Mouse (Mus musculus) gastrocnemius, adult 2 months (tissue): Measurements from ENCODE around the gene Crtc3. TPM values are rescaled to one million over a fixed set of nuclear protein-coding genes. Genes with fewer than 3 reads are reported as not detected.

ENCODE experiments used
- DNase-seq: peaks from one replicate; pipeline ENCODE4 v3.0.0; 2022
- H3K27ac ChIP-seq: fragments of 200-600 bp; 2 replicates; pipeline ENCODE4 v1.8.1; 2022; ENCODE audit warnings: mild to moderate bottlenecking
- H3K4me3 ChIP-seq: fragments of 200-600 bp; 2 replicates; pipeline ENCODE4 v1.8.1; 2022; ENCODE audit warnings: mild to moderate bottlenecking, moderate library complexity
- CTCF ChIP-seq: fragments of 200-600 bp; IDR thresholded peaks from 2 replicates; pipeline ENCODE4 v1.8.1; 2022; ENCODE audit warnings: antibody characterized with exemption, mild to moderate bottlenecking, moderate library complexity
- intact Hi-C: fragments of 180-260 bp; cut with DNase I; formaldehyde crosslinking; loops from one replicate; pipeline ENCODE4 v1.15.1; 2025
- long read RNA-seq, 2 experiments: library from polyadenylated mRNA; stranded (forward); transcript quantifications; one replicate each; pipeline ENCODE4 v2.0.0; 2021
- total RNA-seq, 2 experiments: library from RNA; stranded (reverse); gene quantifications; 2 replicates each; pipeline ENCODE4 v1.2.3; 2021

Crtc3 gene
- 10 to 100 TPM; 12.0 to 13.1 TPM for total RNA-seq
- long read RNA-seq, experiment 1, full-length matches to known transcripts: 3 of 4 reads
- long read RNA-seq, experiment 1, partial matches to known transcripts: 0 of 4 reads
- long read RNA-seq, experiment 1, other reads (novel, unspliced or antisense): 1 of 4 reads
- long read RNA-seq, experiment 2, full-length matches to known transcripts: 2 of 3 reads
- long read RNA-seq, experiment 2, partial matches to known transcripts: 1 of 3 reads
- long read RNA-seq, experiment 2, other reads (novel, unspliced or antisense): 0 of 3 reads

- no peak; the same call in 1 of the 2 replicates for TF ChIP-seq CTCF
- intact Hi-C loops: loop anchor here (5.0 to 10.0 kb wide), 3 partner anchors 51 to 304 kb away; partner anchors contain the start of gene Fes
- Histone ChIP-seq H3K27ac (peak within 1 kb of the TSS; percentile 97), H3K4me3 (peak within 1 kb of the TSS; percentile 79)
- DNase-seq: peak; percentile 90
Measured at GRCm38 (mm10) chr7:80688556-80689220, at the start of gene Crtc3. Crtc3 (minus strand) TSS chr7:80688877.

- TF ChIP-seq CTCF: no peak
- Histone ChIP-seq H3K27ac (no peak overlapping the region), H3K4me3 (no peak overlapping the region)
- DNase-seq: no peak
- intact Hi-C loops: loop anchor here (10.0 kb wide), 1 partner anchor 419 kb away; no protein-coding TSS in a partner anchor
Measured at GRCm38 (mm10) chr7:80736199-80736598, 47.5 kb upstream of the Crtc3 start.

DNA sequence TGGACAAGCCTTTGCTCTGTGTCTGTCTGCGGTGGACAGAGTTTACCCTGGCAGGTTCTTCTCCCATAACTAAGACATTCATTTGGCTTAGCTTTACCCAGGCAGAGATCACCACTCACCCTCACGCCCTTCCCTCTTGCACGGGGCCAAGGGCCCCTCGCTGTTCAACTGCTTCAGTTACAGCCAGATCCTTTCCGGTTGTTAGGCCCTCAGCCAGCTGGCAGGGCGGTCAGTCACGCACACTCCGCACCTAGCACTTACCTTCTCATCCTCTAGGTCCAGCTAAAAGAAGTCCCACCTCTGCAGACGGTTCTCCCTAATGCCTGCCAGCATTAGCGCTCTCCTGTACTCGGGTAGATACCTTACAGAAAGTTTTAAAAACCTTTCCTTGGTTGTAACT lies 44.3 kb upstream of the Crtc3 start:
- no peak overlapping the region for H3K27ac ChIP-seq
- intact Hi-C loops: loop anchor here (10.0 kb wide), 1 partner anchor 422 kb away; no protein-coding TSS in a partner anchor
- H3K4me3 ChIP-seq: no peak overlapping the region
- peak; percentile 50 for DNase-seq
- no peak for TF ChIP-seq CTCF

DNA sequence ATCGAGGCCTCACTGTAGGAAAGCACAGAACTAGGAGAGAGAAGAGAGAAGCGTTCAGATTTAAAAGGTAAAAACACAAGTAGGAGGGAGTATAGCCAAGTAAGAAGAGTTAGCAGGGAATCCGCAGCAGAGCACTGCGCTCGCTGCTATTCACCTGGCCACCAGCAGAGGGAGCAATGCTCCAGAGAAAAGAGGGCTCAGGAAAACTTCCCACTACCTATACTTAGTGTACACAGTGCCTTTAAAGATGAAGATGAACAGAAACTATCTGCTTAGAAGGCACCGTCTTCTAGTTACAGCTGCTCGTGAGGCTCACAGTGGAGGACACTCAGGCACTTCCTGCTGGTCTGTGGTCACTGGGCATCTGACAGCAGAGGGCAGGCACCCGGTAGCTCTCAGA lies 41.0 kb upstream of the Crtc3 start:
- H3K4me3 ChIP-seq: no peak overlapping the region
- peak; percentile 77 for DNase-seq
- TF ChIP-seq CTCF: peak; percentile 100; the same call in 1 of the 2 replicates
- intact Hi-C loops: loop anchor here (1.0 to 10.0 kb wide), 2 partner anchors 120 to 425 kb away; no protein-coding TSS in a partner anchor
- H3K27ac ChIP-seq: no peak overlapping the region; the same call in 1 of the 2 replicates

GRCm38 (mm10) chr7:80721041-80721440 lies 32.4 kb upstream of the Crtc3 start:
- intact Hi-C loops: no loop called here
- H3K4me3 ChIP-seq: no peak overlapping the region
- DNase-seq: no peak
- no peak overlapping the region for H3K27ac ChIP-seq
- no peak for TF ChIP-seq CTCF

GRCm38 (mm10) chr7:80719582-80719981 lies 30.9 kb upstream of the Crtc3 start:
- no peak for DNase-seq
- TF ChIP-seq CTCF: no peak
- intact Hi-C loops: no loop called here
- Histone ChIP-seq H3K4me3 (no peak overlapping the region), H3K27ac (no peak overlapping the region)

GRCm38 (mm10) chr7:80719038-80719437 lies 30.4 kb upstream of the Crtc3 start:
- no peak for TF ChIP-seq CTCF
- intact Hi-C loops: no loop called here
- DNase-seq: no peak
- Histone ChIP-seq H3K27ac (no peak overlapping the region), H3K4me3 (no peak overlapping the region)

DNA sequence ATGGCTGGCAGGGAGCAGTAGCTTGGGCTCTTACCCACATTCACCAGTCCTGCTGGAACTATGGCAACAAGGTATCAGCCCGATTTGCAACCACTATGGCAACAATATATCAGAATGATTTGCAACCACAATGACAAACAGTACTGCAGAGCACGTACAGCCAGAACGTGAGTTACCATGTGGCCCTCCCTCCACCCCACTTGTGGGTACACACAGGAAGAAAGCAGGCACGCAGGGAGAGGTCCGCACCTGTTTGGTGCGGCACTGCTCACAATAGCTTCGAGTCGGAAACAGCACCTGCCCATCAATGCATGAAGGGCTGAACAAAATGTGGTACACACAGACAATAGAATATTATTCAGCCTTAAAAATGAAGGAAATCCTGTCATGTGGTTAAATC lies 29.8 kb upstream of the Crtc3 start:
- no peak for DNase-seq
- no peak overlapping the region for H3K4me3 ChIP-seq
- intact Hi-C loops: no loop called here
- no peak for TF ChIP-seq CTCF
- no peak overlapping the region for H3K27ac ChIP-seq

DNA sequence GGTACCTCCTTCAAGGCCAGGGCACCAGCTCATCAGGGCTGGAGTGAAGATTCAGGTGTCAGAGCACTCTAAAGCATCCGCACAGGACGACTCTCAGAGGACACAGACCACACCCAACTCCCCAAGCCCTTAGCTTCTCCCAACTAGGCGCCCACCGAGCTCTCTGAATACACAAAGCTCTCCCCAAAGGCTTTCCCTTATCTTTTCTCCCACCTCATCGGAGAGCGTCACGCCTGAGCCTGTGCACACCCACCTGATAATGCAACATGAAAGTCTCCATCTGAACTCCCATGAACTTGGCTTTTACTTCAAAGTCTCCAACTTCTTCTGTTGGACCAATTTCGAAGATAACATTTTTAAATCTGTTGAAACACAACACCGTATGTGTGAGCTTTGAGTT lies 28.1 kb upstream of the Crtc3 start:
- no peak for TF ChIP-seq CTCF
- Histone ChIP-seq H3K4me3 (no peak overlapping the region), H3K27ac (no peak overlapping the region)
- DNase-seq: no peak
- intact Hi-C loops: no loop called here

DNA sequence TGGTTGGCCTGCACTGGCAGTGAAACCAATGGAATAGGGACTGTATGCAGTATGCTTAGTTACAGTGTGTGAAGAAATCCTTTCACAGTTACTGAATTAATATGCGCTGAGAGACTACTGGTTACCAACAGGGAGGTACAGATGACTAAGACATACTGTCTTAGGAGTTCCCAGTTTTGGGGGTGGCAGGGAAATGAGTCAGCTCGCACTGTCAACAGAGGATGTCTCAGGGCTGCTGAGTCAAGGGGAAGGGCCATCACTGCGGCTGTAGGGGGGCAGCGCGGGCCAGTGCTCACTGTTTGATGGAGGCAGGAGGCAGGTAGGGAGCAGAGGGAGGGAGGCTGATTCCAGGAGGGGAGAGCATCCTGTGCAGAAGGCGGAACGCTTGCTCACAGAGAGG lies 26.6 kb upstream of the Crtc3 start:
- no peak for DNase-seq
- H3K4me3 ChIP-seq: no peak overlapping the region
- H3K27ac ChIP-seq: no peak overlapping the region
- intact Hi-C loops: no loop called here
- no peak for TF ChIP-seq CTCF

- TF ChIP-seq CTCF: no peak
- Histone ChIP-seq H3K4me3 (no peak overlapping the region), H3K27ac (no peak overlapping the region)
- no peak for DNase-seq
- intact Hi-C loops: no loop called here
Measured at GRCm38 (mm10) chr7:80711496-80711895, 22.8 kb upstream of the Crtc3 start.

GRCm38 (mm10) chr7:80710333-80710732 lies 21.7 kb upstream of the Crtc3 start:
- Histone ChIP-seq H3K27ac (no peak overlapping the region), H3K4me3 (no peak overlapping the region)
- intact Hi-C loops: no loop called here
- TF ChIP-seq CTCF: no peak
- DNase-seq: no peak

- no peak overlapping the region for H3K27ac ChIP-seq
- intact Hi-C loops: no loop called here
- no peak for DNase-seq
- H3K4me3 ChIP-seq: no peak overlapping the region
- no peak for TF ChIP-seq CTCF
Measured at GRCm38 (mm10) chr7:80704066-80704465, 15.4 kb upstream of the Crtc3 start.
